Mouse (Mus musculus) olfactory bulb, adult 2 months (tissue): ENCODE data around the gene Kcna1.

ENCODE experiments used
- CTCF ChIP-seq: fragments of 200-500 bp; IDR thresholded peaks from 2 replicates; pipeline ENCODE4 v1.5.1; 2012; ENCODE audit warnings: low read depth, mild to moderate bottlenecking, low read length, moderate library complexity; ENCODE audit not compliant: insufficient read depth
- POLR2A ChIP-seq: fragments of 200-500 bp; IDR thresholded peaks from 2 replicates; pipeline ENCODE4 v1.6.1; 2012; ENCODE audit warnings: mild to moderate bottlenecking, low read depth, low read length, moderate library complexity; ENCODE audit not compliant: insufficient read depth

DNA sequence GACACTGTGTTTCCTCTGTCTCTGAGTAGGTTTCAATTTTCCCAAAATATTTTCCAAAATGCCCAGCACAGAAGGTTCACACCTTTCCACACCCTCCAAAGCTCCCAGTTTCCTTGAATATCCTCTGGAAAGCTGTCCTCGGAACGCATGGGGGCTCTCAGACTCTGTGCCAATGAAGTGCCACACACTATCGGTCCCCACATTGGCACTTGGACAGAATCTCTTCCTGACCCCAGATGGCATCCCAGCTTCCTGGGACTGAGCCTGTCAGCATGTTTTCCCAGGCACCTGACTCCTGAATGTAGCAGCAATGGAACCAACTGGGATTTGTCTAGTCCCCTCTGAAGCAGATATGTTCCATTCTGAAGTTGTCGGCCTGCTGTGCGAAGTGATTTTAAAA lies 20.8 kb upstream of the Kcna1 start:
- TF ChIP-seq CTCF = no peak
- no peak for TF ChIP-seq POLR2A
